Mouse (Mus musculus) MEL (cell line): ENCODE measurements around the gene Nwd2. TPM values are rescaled to one million over a fixed set of nuclear protein-coding genes. Genes with fewer than 3 reads are reported as not detected.
A peak's percentile ranks its signal among the peaks of the same experiment; 100 is the strongest.

Experiments
- DNase-seq: peaks from one replicate; pipeline ENCODE4 v3.0.0; 2011; ENCODE audit warnings: low read depth, low spot score
- H3K27ac ChIP-seq: 2 replicates; pipeline ENCODE4 v1.5.1; 2012; ENCODE audit warnings: low read depth, mild to moderate bottlenecking, control low read depth, low read length, moderate library complexity; ENCODE audit not compliant: control insufficient read depth
- H3K27me3 ChIP-seq, 2 experiments: fragments of 150-350 bp in 1 of 2; sonication (generic) in 1 of 2; 2 replicates each; pipeline ENCODE4 v1.6.1; 2012; ENCODE audit warnings: low read length in 2 of 2, mild to moderate bottlenecking in 2 of 2, improper control_type of control experiment in 1 of 2, moderate library complexity in 1 of 2; ENCODE audit not compliant: insufficient read depth in 2 of 2, control insufficient read depth in 1 of 2
- H3K36me3 ChIP-seq, 2 experiments: 2 replicates each; pipeline ENCODE4 v1.6.1; 2012 to 2014; ENCODE audit warnings: low read length in 2 of 2, improper control_type of control experiment in 1 of 2, inconsistent platforms in 1 of 2, mild to moderate bottlenecking in 1 of 2; ENCODE audit not compliant: insufficient read depth in 2 of 2, control insufficient read depth in 1 of 2
- H3K4me1 ChIP-seq, 2 experiments: fragments of 150-350 bp in 1 of 2; sonication (generic) in 1 of 2; 2 replicates each; pipeline ENCODE4 v1.6.1; 2012; ENCODE audit warnings: low read length in 2 of 2, improper control_type of control experiment in 1 of 2, mild to moderate bottlenecking in 1 of 2; ENCODE audit not compliant: insufficient read depth in 2 of 2, control insufficient read depth in 1 of 2
- H3K4me3 ChIP-seq, 2 experiments: fragments of 150-350 bp in 1 of 2; sonication (generic) in 1 of 2; 2 replicates each; pipeline ENCODE4 v1.5.1; 2012; ENCODE audit warnings: low read depth in 2 of 2, low read length in 2 of 2, mild to moderate bottlenecking in 2 of 2, moderate library complexity in 2 of 2, control low read depth in 1 of 2, improper control_type of control experiment in 1 of 2; ENCODE audit not compliant: control insufficient read depth in 1 of 2, insufficient read depth in 1 of 2
- H3K79me2 ChIP-seq: 2 replicates; pipeline ENCODE4 v1.6.1; 2012; ENCODE audit warnings: mild to moderate bottlenecking, low read length, moderate library complexity; ENCODE audit not compliant: control insufficient read depth, poor library complexity, insufficient read depth
- H3K9ac ChIP-seq: 2 replicates; pipeline ENCODE4 v1.6.1; 2012; ENCODE audit warnings: low read depth, mild to moderate bottlenecking, control low read depth, low read length, moderate library complexity; ENCODE audit not compliant: control insufficient read depth, poor library complexity, severe bottlenecking
- H3K9me3 ChIP-seq: fragments of 150-350 bp; sonication (generic); replicated peaks from 2 replicates; pipeline ENCODE4 v1.6.1; 2012; ENCODE audit warnings: mild to moderate bottlenecking, low read length, improper control_type of control experiment, moderate library complexity; ENCODE audit not compliant: insufficient read depth
- BHLHE40 ChIP-seq: IDR thresholded peaks from 2 replicates; pipeline ENCODE4 v1.6.1; 2012; ENCODE audit warnings: low read depth, mild to moderate bottlenecking, inconsistent platforms, low read length, improper control_type of control experiment, borderline replicate concordance
- CHD1 ChIP-seq: IDR thresholded peaks from 2 replicates; pipeline ENCODE4 v1.6.1; 2012; ENCODE audit warnings: low read depth, mild to moderate bottlenecking, inconsistent platforms, low read length, improper control_type of control experiment
- CTCF ChIP-seq, 3 experiments: IDR thresholded peaks in 2 of 3; conservative IDR thresholded peaks in 1 of 3; 2 replicates each; pipeline ENCODE4 v1.5.1; 2011 to 2012; ENCODE audit warnings: low read length in 3 of 3, low read depth in 2 of 3, mild to moderate bottlenecking in 2 of 3, improper control_type of control experiment in 1 of 3, inconsistent platforms in 1 of 3, mixed read lengths in 1 of 3, moderate library complexity in 1 of 3; ENCODE audit not compliant: control insufficient read depth in 1 of 3, insufficient read depth in 1 of 3, poor library complexity in 1 of 3, severe bottlenecking in 1 of 3
- E2F4 ChIP-seq: IDR thresholded peaks from 2 replicates; pipeline ENCODE4 v1.6.1; 2011; ENCODE audit warnings: low read depth, low read length, improper control_type of control experiment, borderline replicate concordance
- ELF1 ChIP-seq: IDR thresholded peaks from 2 replicates; pipeline ENCODE4 v1.6.1; 2014; ENCODE audit warnings: low read depth, mild to moderate bottlenecking, inconsistent platforms, low read length, improper control_type of control experiment, moderate library complexity
- ETS1 ChIP-seq: IDR thresholded peaks from 2 replicates; pipeline ENCODE4 v1.6.1; 2012; ENCODE audit warnings: low read depth, mild to moderate bottlenecking, inconsistent platforms, low read length, improper control_type of control experiment, moderate library complexity
- GABPA ChIP-seq: IDR thresholded peaks from 2 replicates; pipeline ENCODE4 v1.6.1; 2012; ENCODE audit warnings: low read depth, mild to moderate bottlenecking, inconsistent platforms, low read length, improper control_type of control experiment, moderate library complexity
- GATA1 ChIP-seq: IDR thresholded peaks from 2 replicates; pipeline ENCODE4 v1.6.1; 2011; ENCODE audit warnings: low read depth, low read length, improper control_type of control experiment
- KAT2A ChIP-seq: conservative IDR thresholded peaks from 2 replicates; pipeline ENCODE4 v1.6.1; 2012; ENCODE audit warnings: low read depth, low read length, improper control_type of control experiment, inconsistent platforms
- NRF1 ChIP-seq: IDR thresholded peaks from 2 replicates; pipeline ENCODE4 v1.6.1; 2014; ENCODE audit warnings: low read depth, mild to moderate bottlenecking, inconsistent platforms, low read length, improper control_type of control experiment, moderate library complexity; ENCODE audit not compliant: poor library complexity, insufficient read depth, severe bottlenecking
- RAD21 ChIP-seq: IDR thresholded peaks from 2 replicates; pipeline ENCODE4 v1.6.1; 2011; ENCODE audit warnings: mild to moderate bottlenecking, low read depth, low read length, improper control_type of control experiment
- RCOR1 ChIP-seq: IDR thresholded peaks from 2 replicates; pipeline ENCODE4 v1.6.1; 2012; ENCODE audit warnings: low read depth, mild to moderate bottlenecking, inconsistent platforms, low read length, improper control_type of control experiment
- SIN3A ChIP-seq: IDR thresholded peaks from 2 replicates; pipeline ENCODE4 v1.6.1; 2012; ENCODE audit warnings: low read length, improper control_type of control experiment, inconsistent platforms
- TBP ChIP-seq: IDR thresholded peaks from 2 replicates; pipeline ENCODE4 v1.8.0; 2011; ENCODE audit warnings: low read depth, low read length, improper control_type of control experiment
- ZKSCAN1 ChIP-seq: IDR thresholded peaks from 2 replicates; pipeline ENCODE4 v1.6.1; 2012; ENCODE audit warnings: low read depth, mild to moderate bottlenecking, inconsistent platforms, low read length, improper control_type of control experiment, moderate library complexity
- ZMIZ1 ChIP-seq: IDR thresholded peaks from 2 replicates; pipeline ENCODE4 v1.6.1; 2012; ENCODE audit warnings: low read depth, mild to moderate bottlenecking, inconsistent platforms, low read length, improper control_type of control experiment, moderate library complexity
- polyA plus RNA-seq, 2 experiments: library from polyadenylated mRNA; stranded (reverse) in 1 of 2; unstranded in 1 of 2; fragments of >175 nt in 1 of 2; fragments of >200 nt in 1 of 2; gene quantifications; 2 replicates each; pipeline versions ENCODE4 v1.2.1 to v1.2.4; 2012; ENCODE audit warnings: low replicate concordance in 2 of 2, low read depth in 1 of 2; ENCODE audit not compliant: insufficient read length in 2 of 2, insufficient read depth in 1 of 2, missing spikeins in 1 of 2
- total RNA-seq: library from RNA; depleted of rRNA; stranded (reverse); fragments of 300-350 nt; gene quantifications from 2 replicates; pipeline ENCODE4 v1.2.3, GENCODE M21; 2012

Gene Nwd2
- total and polyA plus RNA-seq, 3 experiments: not detected

DNA sequence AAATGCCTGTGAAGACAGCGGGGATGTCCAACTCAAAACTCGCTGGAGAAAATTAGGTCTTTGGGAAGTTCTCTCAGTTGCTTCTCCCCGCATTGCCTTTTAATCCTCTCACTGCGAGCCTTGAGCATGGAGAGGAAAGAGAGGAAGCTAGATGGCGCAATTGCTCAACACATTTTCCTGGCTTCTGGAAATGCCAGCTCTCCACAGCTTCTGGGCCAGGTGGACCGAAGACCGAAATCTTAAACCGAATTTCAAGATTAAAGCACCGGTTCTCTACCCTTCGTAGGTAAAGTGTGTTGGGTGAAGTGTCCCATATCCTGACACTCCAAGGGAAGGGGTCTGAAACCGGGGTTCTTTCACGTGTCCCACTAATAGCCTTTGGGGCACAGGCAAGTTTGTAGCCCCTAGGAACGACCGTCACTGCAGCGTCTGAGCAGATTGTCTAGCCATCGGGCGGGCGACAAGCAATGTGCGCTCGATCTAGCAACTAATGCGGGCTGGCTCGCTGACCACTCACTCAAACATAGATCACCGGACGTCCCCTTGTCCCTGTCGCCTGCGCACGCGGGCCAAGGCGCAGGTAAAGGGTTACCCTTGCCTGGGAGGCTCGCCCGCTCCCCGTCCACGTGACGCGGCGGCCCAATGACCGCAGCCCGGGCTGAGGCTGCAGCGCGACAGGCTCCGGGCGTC is 163.1 kb downstream of the Nwd2 start, which contains the start of gene 0610040J01Rik:
0610040J01Rik (plus strand) TSS at position 545 of the 690 bp plus-strand sequence.
- no peaks in the 10 kb centered on the region for H3K4me1 ChIP-seq
- no peaks in the 10 kb centered on the region for H3K79me2 ChIP-seq
- H3K9me3 ChIP-seq: no peaks in the 10 kb centered on the region
- H3K27ac ChIP-seq: no peak within 1 kb of the TSS
- H3K4me3 ChIP-seq: no peak within 1 kb of the TSS
- no peaks in the 10 kb centered on the region for H3K27me3 ChIP-seq
- DNase-seq: no peak
- H3K9ac ChIP-seq: no peak within 1 kb of the TSS
- TF ChIP-seq CTCF (IDR thresholded peaks at IDR 0.05 in 2 of 3, conservative IDR thresholded peaks at IDR 0.05 in 1 of 3; ENCODE audit: control insufficient read depth in 1 of 3, insufficient read depth in 1 of 3, low read depth in 2 of 3, low read length in 3 of 3, poor library complexity in 1 of 3, severe bottlenecking in 1 of 3) (0 out of 6 replicates have a peak, but pooled peaks of 1 of the 3 experiments have one; percentile 2), RAD21 (peak; percentile 1; the same call in 1 of the 2 replicates), GABPA (no peak)
- TF ChIP-seq, all 39 proteins: peak for 2
- no peaks in the 10 kb centered on the region for H3K36me3 ChIP-seq

DNA sequence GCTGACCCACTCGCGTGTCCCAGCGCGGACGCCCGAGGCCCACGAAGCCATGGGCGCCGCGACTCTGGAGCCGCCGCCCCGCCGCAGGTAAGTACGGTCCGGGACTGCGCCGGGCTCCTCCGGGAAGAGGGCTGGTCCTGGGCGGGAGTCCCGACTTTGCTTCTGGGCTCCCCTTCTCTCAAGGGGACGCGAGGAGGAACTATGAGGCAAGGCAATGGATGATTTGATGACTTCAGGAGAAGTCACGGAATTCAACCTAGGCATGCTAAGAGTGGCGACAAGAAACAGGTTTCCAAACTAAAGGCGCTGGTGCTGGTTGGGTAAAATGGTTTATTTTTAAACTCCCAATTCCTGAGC is 163.6 kb downstream of the Nwd2 start:
- DNase-seq: no peak
- Histone ChIP-seq H3K79me2 (no peaks in the 10 kb centered on the region), H3K4me3 (no peak overlapping the region), H3K9ac (no peak overlapping the region), H3K4me1 (no peaks in the 10 kb centered on the region), H3K27ac (no peak overlapping the region), H3K27me3 (no peaks in the 10 kb centered on the region)
- TF ChIP-seq ZKSCAN1 (no peak), CHD1 (no peak), ETS1 (no peak), SIN3A (no peak), GATA1 (no peak), BHLHE40 (no peak), CTCF (IDR thresholded peaks at IDR 0.05 in 2 of 3, conservative IDR thresholded peaks at IDR 0.05 in 1 of 3; ENCODE audit: control insufficient read depth in 1 of 3, insufficient read depth in 1 of 3, low read depth in 2 of 3, low read length in 3 of 3, poor library complexity in 1 of 3, severe bottlenecking in 1 of 3) (no peak), E2F4 (no peak), RAD21 (no peak), NRF1 (no peak), KAT2A (no peak), TBP (no peak), ZMIZ1 (no peak), RCOR1 (no peak), ELF1 (no peak)
- TF ChIP-seq, all 39 proteins: peak for 0
- no peaks in the 10 kb centered on the region for H3K36me3 ChIP-seq
- no peaks in the 10 kb centered on the region for H3K9me3 ChIP-seq
